Mouse (Mus musculus) liver, adult (tissue): ENCODE results near the gene Farsa.

ENCODE experiments used
- GATA4 ChIP-seq: IDR thresholded peaks from 2 replicates; pipeline ENCODE4 v1.6.1; 2014; ENCODE audit warnings: mild to moderate bottlenecking, low read length; ENCODE audit not compliant: insufficient replicate concordance

The Farsa gene

GRCm38 (mm10) chr8:84845355-84846093 lies 11.3 kb upstream of the Farsa start:
- no peak for TF ChIP-seq GATA4

- TF ChIP-seq GATA4, result no peak
Observed at GRCm38 (mm10) chr8:84846094-84846721, 10.6 kb upstream of the Farsa start.

- no peak for TF ChIP-seq GATA4
Observed at GRCm38 (mm10) chr8:84846722-84847572, 9.8 kb upstream of the Farsa start, which contains the start of gene Calr. TSS of gene Calr (minus strand) at chr8:84846934.

DNA sequence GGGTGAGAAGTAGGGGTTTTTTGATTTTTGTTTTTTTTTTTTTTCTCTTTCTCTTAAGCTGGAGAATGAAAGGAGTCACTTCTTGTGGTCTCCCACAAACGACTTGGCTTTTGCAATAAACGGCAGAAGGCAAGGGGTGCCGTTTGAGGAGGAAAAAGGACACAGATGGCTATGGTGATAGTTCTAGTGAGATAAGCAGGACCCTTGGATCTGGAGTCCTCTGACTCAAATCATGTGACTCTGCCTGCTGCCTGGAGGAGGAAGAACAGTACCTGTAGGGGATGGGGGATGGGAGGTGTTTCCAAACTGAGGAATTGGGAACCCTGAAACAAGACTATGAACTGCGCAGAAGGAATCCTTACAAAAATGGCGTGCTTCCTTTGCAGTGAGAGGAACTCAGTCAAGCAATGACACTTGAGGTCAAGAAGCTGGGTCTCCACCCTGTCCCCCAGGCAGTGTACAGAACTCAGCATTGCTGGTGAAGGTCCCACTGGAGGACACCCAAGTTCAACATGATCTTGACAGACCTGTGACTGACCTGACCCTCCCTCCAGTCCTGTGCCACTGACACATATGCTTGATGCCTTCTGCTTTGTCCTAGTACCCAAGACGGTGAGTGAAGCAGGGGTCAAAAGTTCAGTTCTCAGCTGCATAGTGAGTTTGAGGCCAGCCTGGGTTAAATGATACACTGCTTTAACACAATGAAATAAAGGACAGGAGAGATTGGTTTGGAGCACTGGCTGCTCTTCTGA lies 8.9 kb upstream of the Farsa start:
- TF ChIP-seq GATA4, result no peak

DNA sequence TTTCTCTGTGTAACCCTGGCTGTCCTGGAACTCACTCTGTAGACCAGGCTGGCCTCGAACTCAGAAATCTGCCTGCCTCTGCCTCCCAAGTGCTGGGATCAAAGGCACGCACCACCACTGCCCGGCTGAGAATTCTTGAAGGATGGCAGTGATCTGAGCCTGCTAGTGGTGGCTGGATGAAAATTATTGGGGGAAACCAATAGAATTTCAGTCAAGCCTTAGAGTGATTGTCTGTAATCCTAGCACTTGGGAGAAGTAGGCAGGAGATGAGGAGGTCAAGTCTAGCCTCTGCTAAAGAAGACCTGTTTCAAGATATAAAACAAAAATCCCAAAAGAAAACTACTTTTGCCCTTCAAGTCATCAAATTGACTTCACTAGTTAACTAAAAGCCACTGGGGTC lies 355 bp upstream of the Farsa start:
- no peak for TF ChIP-seq GATA4

DNA sequence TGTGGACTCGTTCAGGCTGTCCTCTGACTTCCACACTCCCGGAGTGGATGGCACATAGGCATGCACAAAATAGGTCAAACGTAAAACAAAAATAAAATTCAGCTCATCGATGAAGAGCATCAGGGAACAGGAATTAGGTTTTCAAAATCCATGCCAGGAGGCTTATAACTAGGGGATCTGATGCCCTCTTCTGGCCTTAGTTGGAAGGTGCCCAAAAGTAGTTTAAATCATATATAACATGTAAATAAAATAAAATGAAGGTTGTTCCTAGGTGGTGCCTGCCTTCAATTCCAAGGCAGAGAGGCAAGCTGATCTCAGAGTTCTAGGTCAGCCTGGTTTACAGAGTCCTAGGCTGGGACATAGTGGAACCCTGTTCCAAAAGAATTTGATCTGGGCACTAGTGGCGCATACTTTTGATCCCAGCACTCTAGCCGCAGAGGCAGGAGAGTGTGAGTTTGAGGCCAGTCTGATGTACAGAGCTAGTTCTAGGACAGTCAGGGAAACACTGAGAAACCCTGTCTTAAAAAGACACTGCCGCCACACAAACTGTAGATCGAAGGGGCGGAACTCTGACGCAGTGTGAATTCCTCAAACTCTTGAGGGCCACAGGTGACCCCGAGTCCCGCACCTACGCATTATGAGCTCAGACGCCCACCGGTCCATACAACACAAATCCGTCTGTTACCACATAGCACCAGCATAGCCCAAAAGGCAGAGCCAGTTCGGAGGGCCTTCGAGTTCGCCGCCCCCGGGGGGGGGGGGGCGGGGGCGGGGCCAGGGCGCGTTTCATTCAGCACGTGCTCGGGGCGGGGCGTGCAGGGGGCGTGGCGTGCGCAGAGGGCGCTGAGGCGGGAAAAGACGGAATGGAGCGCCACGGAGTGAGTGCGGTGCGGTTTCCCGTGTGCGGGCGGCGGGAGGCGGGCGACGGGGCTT lies 14.9 kb downstream of the Farsa start, which contains the start of gene Syce2:
Gene Syce2 (plus strand): TSS at position 736 of the 933 bp plus-strand sequence.
- no peak for TF ChIP-seq GATA4

DNA sequence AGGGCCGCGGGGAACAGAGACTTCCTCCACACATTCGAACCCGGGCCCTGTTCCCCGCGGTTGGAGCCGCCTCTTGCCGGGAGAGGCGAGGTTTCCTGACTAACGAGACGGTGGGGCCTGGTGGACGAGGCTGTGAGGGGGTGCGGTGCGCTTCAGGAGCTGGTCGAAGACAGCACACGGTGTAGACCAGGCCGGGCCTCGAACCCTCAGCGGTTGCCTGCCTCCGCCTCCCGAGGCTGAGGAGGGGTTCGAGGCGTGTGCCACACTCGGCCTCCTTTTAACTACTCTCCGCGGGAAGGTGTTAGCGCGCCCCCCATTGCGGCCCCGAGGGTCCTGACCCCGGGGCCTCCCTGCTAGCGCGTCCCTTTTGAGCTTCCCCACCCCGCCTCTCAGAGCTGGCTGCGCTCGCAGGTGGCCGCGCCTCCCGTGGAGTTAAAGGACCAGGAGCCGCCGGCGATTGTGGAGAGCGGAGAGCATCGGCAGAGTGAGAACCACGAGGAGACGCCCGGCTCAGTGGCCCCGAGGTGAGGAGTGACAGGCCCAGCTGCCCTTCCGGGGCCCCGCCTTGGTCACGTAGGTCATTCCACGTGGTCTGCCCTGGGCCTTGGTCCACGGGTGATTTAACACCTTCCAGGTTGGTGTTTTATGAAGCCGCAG lies 15.6 kb downstream of the Farsa start:
- no peak for TF ChIP-seq GATA4

GRCm38 (mm10) chr8:84873016-84873415 lies 16.2 kb downstream of the Farsa start:
- TF ChIP-seq GATA4, result no peak

DNA sequence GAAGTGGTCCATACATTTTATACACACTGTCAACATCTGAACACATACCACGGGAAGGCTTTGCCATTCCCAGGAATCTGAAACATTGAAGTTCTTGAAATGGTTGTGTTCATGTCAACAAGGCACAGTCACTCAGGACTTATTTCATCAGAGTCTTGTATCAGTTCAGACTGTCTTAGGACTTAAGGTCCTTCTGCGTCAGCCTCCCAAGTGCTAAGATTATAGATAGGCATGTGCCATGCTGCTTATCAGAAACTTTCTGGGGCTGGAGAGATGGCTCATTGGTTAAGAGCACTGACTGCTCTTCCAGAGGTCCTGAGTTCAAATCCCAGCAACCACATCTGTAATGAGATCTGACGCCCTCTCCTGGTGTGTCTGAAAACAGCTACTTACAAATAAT lies 17.6 kb downstream of the Farsa start:
- TF ChIP-seq GATA4, result no peak

DNA sequence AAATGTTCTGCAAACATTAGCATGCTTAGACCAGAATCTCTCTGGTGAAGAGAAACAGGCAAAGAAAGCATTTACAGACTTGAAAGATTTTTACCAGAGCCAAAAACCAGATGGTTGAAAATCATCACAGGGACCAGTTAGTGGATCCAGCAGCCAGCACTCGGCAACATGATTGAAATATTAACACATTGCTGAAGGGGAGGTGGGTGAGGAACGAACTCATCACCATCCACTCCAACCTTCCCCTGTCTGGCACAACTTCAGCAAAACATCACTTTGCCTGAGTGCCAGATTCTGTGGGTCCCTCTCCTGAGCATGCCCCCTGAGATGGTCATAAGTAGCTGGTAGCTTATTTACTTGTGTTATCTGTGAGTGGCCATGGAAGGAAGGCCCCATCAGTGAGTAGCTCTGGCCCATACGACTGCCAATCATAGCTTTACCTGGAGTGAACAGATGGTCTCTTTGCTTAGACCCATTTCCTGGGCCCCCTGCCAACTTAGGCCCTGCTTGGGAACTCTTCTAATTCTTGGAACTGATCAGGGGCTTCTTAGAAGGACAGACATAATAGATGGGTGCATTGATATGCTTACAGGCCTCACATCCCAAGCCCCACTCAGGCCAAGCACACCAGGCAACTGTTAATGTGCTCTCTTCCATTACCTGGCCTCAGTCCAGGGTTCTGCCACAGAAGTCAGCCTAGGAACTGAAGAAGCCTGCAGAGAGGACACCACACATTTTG lies 20.7 kb downstream of the Farsa start:
- TF ChIP-seq GATA4, result no peak

DNA sequence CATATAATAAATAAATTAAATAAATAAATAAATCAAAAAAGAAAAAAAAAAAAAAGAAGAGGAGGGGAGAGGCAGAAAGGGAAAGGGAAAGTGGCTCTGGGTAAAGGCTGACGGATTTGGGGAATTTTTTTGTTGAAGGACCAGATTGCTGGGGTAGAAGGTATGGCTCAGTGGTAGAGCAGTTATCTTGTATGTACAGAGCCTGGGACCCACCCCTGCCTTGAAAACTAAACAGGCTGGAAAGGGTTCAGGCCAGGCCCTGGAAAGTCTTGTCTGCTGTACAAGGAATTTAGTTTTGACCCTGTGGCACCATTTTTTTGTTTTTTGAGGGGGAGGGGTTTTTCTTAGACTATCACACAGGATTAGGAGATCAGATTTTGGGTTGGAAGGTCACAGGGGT lies 22.1 kb downstream of the Farsa start:
- TF ChIP-seq GATA4, result no peak

DNA sequence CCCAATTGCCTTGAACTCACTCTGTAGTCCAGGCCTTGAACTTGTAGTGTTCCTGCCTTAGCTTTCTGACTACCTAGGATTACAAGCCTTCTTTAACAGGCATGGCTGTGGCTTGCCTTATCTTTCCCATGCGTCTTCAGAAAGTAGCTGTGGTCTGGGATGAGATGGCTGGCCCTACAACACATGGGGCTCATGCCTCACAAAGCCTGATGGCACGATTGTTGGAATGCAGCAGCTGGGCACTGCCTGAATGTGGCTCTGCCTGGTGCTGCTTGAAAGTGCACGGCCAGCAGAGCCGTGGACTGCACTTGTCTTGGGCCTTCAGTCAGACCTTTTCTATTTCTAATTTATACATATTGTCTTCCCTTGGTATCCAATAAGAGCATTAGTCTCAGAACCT lies 27.9 kb downstream of the Farsa start:
- no peak for TF ChIP-seq GATA4

DNA sequence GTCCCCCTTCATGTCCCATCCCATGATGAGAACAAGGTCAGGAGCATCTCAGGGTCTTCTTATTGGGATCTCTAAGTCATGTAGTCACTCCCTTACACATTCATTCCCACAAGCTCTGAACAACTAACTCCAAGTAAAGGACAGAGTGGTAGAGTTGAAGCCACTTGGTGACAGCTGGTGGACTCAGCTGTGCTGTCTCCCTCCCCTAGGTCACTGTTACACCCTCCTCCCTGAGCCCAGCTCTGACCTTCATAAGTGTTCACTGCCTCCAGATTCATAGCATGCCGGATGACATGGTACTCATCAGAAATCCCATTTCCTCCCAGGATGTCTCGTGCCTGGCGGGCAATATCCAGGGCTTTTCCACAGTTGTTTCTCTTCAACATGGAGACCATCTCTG lies 31.5 kb downstream of the Farsa start:
- TF ChIP-seq GATA4, result no peak
